Mouse (Mus musculus) embryonic facial prominence, embryonic 11.5 days (tissue): ENCODE data around the gene Limch1. TPM values are rescaled to one million over a fixed set of nuclear protein-coding genes. Genes with fewer than 3 reads are reported as not detected.
A peak's percentile ranks its signal among the peaks of the same experiment; 100 is the strongest.

Experiments
- ATAC-seq: fragments of 200-750 bp; cut with Nextera tagmentation; replicated peaks from 2 replicates; pipeline ENCODE4 v1.8.0; 2017; ENCODE audit warnings: low read depth; ENCODE audit not compliant: insufficient number of reproducible peaks, low FRiP score, low TSS enrichment
- DNase-seq: peaks from one replicate; pipeline ENCODE4 v3.0.0-alpha.2; 2015; ENCODE audit warnings: low spot score
- H3K27ac ChIP-seq: fragments of 300-500 bp; sonication (generic); replicated peaks from 2 replicates; pipeline ENCODE4 v1.5.1; 2014; ENCODE audit warnings: mild to moderate bottlenecking, low read depth, low read length, control low read depth
- H3K27me3 ChIP-seq: fragments of 300-500 bp; sonication (generic); 2 replicates; pipeline ENCODE4 v1.6.1; 2014; ENCODE audit warnings: mild to moderate bottlenecking, low read length, moderate library complexity, mixed read lengths; ENCODE audit not compliant: control insufficient read depth, insufficient read depth
- H3K36me3 ChIP-seq: fragments of 300-500 bp; sonication (generic); replicated peaks from 2 replicates; pipeline ENCODE4 v1.6.1; 2014; ENCODE audit warnings: low read depth, mild to moderate bottlenecking, low read length, moderate library complexity, mixed read lengths; ENCODE audit not compliant: control insufficient read depth, insufficient read depth
- H3K4me1 ChIP-seq: fragments of 300-500 bp; sonication (generic); 2 replicates; pipeline ENCODE4 v1.6.1; 2014; ENCODE audit warnings: low read length, mixed read lengths; ENCODE audit not compliant: control insufficient read depth, insufficient read depth
- H3K4me2 ChIP-seq: fragments of 300-500 bp; sonication (generic); 2 replicates; pipeline ENCODE4 v1.6.1; 2014; ENCODE audit warnings: low read depth, mild to moderate bottlenecking, control low read depth, low read length, moderate library complexity
- H3K4me3 ChIP-seq: fragments of 300-500 bp; sonication (generic); 2 replicates; pipeline ENCODE4 v1.5.1; 2014; ENCODE audit warnings: low read depth, low read length, control low read depth
- H3K9ac ChIP-seq: fragments of 300-500 bp; sonication (generic); replicated peaks from 2 replicates; pipeline ENCODE4 v1.6.1; 2014; ENCODE audit warnings: mild to moderate bottlenecking, control low read depth, low read length
- H3K9me3 ChIP-seq: fragments of 300-500 bp; sonication (generic); replicated peaks from 2 replicates; pipeline ENCODE4 v1.6.1; 2016; ENCODE audit warnings: mild to moderate bottlenecking, low read length, inconsistent platforms, mixed read lengths; ENCODE audit not compliant: control insufficient read depth
- WGBS: fragments of 180-500 bp; shearing (Covaris S2); extraction: QIAGEN DNeasy Blood & Tissue Kit; methylation state at CpG from one replicate; pipeline ENCODE4 v1.1.7; 2014; 5-methylcytosine and 5-hydroxymethylcytosine counted together
- polyA plus RNA-seq: library from polyadenylated mRNA; unstranded; fragments of >200 nt; fragmentation: Nextera tagmentation; extraction: Ambion mirVana; gene quantifications from 2 replicates; pipeline ENCODE4 v1.2.1, GENCODE M21; 2014

The Limch1 gene
- polyA plus RNA-seq = 69.3 and 73.0 TPM in 2 replicates

DNA sequence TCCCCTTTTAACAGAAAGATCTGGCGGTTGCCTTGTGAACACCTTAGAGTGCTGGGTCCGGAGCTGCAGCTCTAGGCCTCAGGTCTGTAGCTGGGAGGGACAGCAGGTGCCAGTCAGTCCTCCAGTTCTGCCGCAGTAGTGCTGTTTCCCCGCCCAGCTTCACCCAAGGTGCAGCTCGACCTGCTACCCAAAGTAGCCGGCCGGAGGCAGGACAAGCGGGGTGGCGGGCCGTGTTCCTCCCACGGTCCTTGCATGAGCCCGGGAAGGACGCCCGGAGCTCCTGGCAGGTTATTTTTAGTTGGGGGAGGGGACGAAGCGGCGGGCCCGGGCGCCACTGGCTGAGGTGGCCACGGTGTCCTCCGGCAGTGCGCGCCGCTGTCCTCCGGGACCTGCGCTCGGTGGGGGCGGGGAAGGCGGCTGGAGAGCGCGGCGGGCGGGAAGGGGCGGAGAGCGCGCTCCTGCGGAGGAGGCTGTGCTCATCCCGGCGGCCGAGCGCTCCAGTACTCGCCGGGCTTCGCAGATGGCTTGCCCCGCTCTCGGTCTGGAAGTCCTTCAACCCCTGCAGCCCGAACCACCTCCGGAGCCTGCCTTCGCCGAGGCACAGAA is at the start of gene Limch1:
Gene Limch1 (plus strand): TSS at position 438 of the 606 bp plus-strand sequence.
- H3K9ac ChIP-seq = peak within 1 kb of the TSS; percentile 65
- peak; percentile 65 for ATAC-seq
- H3K4me2 ChIP-seq = peak within 1 kb of the TSS; percentile 94
- H3K4me1 ChIP-seq = peaks cover 8% of the 10 kb centered on the region
- peak; percentile 68 for DNase-seq
- H3K9me3 ChIP-seq = no peaks in the 10 kb centered on the region
- peaks cover 2% of the 10 kb centered on the region; the same call in 1 of the 2 replicates for H3K27me3 ChIP-seq
- under 1% methylated on average over 31 of the region's 50 CpGs for WGBS
- H3K27ac ChIP-seq = no peak within 1 kb of the TSS
- no peaks in the 10 kb centered on the region for H3K36me3 ChIP-seq
- H3K4me3 ChIP-seq = peak within 1 kb of the TSS; percentile 55

DNA sequence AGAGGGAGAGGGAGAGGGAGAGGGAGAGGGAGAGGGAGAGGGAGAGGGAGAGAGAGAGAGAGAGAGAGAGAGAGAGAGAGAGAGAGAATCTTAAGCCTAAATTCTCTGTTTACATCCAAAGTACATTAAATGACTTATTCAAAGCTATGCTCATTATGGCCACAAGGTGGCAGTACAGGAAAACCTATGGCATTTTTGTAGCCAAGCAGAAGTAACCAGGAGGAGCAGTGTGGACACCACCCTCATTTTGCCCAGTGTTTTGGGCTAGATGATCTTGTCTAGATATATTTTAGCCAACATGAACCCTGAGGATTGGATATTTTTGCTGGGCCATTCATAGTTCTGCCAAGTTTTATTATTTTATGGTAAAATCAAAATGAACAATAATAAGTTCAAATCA is 48.5 kb upstream of the Limch1 start:
- H3K27ac ChIP-seq = no peak overlapping the region
- no peak overlapping the region for H3K9ac ChIP-seq
- no peaks in the 10 kb centered on the region for H3K4me1 ChIP-seq
- H3K36me3 ChIP-seq = no peaks in the 10 kb centered on the region
- H3K27me3 ChIP-seq = no peaks in the 10 kb centered on the region
- ATAC-seq (no peak), DNase-seq (peak; percentile 90)
- no peaks in the 10 kb centered on the region for H3K9me3 ChIP-seq
- no peak overlapping the region for H3K4me2 ChIP-seq
- no peak overlapping the region for H3K4me3 ChIP-seq

DNA sequence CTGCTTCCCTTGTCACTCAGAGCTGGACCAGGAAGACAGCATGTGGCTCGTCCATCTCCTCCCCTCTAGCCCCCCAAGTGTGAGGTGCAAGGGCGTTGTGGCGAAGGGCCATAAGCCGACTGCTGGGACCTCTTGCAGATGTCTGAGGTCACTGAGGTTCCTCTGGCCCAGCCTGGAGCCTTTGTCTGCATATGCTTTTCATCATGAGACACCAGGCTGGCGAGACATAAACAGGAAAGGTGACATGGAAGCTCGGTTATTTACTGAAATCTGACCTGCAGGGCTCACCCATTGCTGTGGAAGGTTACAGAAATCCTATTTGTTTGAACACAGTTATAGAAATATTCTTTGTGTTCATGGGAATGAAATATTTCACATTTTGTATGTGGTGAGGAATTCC is 45.7 kb upstream of the Limch1 start:
- no peaks in the 10 kb centered on the region for H3K9me3 ChIP-seq
- H3K27ac ChIP-seq = no peak overlapping the region
- H3K36me3 ChIP-seq = no peaks in the 10 kb centered on the region
- no peaks in the 10 kb centered on the region for H3K4me1 ChIP-seq
- DNase-seq (peak; percentile 45), ATAC-seq (no peak)
- H3K9ac ChIP-seq = no peak overlapping the region
- H3K4me2 ChIP-seq = no peak overlapping the region
- H3K4me3 ChIP-seq = no peak overlapping the region
- H3K27me3 ChIP-seq = no peaks in the 10 kb centered on the region
- 24% methylated on average over 6 of the region's 6 CpGs for WGBS

DNA sequence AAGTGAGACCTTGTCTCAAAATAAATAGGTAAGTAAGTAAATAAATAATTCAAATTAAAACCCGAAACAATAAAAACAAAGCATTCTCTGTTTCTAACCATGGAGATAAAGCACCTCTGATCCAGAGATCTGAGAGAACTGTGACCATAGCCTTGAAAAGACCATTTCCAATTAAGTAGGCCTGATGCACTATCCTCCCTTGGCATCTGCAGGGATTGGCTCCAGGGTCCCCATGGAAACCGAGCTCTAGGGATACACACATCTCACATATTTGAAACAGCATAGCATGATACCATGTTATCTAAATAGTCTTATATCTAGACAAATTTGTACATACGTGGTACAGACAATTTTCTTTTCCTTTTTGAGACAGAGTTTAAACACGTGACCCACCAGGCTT is 43.7 kb upstream of the Limch1 start:
- Histone ChIP-seq H3K9ac (no peak overlapping the region), H3K4me2 (no peak overlapping the region), H3K4me1 (no peaks in the 10 kb centered on the region), H3K4me3 (no peak overlapping the region), H3K27me3 (no peaks in the 10 kb centered on the region), H3K9me3 (no peaks in the 10 kb centered on the region), H3K36me3 (no peaks in the 10 kb centered on the region), H3K27ac (no peak overlapping the region)
- ATAC-seq (no peak), DNase-seq (no peak)
- WGBS = 84% methylated on average over 4 of the region's 4 CpGs

DNA sequence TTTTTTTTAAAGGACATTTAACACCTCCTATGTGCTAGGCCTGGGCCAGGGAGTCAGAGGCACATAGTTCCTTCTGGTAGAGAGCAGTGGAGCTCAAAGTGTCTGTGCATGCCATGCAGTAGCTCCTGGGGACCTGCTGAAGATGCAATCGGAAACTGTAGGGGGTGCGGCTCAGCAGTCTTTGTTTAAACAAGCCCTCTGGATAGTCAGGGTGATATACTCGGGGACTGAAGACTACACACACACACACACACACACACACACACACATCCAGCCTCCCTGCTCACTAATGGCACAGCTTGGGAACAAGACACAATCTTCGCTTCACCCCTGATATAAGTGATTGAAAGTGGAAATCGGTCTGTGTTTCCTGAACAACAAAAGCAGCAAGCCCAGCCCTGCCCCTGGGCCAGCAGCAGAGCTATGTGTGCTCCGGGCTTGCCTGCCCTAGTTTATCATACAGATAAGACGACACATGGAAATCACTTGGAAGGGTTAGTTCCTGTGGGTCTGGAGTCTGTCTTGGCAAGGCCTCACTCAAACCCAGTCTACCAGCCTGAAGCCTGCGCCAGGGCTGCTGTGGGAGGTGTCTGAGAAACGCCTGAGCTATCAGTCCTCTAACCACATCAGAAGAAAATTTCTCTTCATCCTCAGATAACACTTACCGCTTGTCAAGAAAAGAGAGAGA is 42.2 kb upstream of the Limch1 start:
- H3K4me2 ChIP-seq = no peak overlapping the region
- 0 out of 2 replicates have a peak, but pooled peaks have one; percentile 31 for ATAC-seq
- 49% methylated on average over 10 of the region's 10 CpGs for WGBS
- H3K9ac ChIP-seq = no peak overlapping the region
- no peak overlapping the region for H3K4me3 ChIP-seq
- H3K4me1 ChIP-seq = no peaks in the 10 kb centered on the region
- H3K27ac ChIP-seq = no peak overlapping the region
- no peaks in the 10 kb centered on the region for H3K27me3 ChIP-seq
- no peaks in the 10 kb centered on the region for H3K9me3 ChIP-seq
- H3K36me3 ChIP-seq = no peaks in the 10 kb centered on the region
- no peak for DNase-seq

DNA sequence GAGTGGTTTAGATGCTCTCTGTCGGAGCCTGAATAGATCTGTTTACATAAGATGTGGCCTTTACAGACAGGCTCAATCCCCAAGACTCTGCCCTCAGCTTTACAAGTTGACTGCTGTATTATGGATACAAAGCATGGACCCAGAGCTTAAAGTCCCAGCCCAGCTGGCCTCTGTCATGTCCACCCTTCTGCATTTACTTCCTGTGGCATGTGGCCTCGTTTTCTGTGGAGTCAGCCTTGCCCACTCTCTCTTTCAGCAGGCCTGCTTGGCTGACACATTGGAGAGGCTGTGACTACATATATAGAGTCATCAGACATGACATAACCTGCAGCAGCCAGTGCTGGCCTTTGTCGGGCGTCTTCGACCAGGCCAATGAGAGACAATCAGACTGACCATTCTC is 37.8 kb upstream of the Limch1 start:
- Histone ChIP-seq H3K36me3 (no peaks in the 10 kb centered on the region), H3K4me3 (no peak overlapping the region), H3K27me3 (no peaks in the 10 kb centered on the region), H3K4me2 (no peak overlapping the region), H3K9me3 (no peaks in the 10 kb centered on the region), H3K4me1 (no peaks in the 10 kb centered on the region), H3K27ac (no peak overlapping the region), H3K9ac (no peak overlapping the region)
- no peak for DNase-seq
- 76% methylated on average over 5 of the region's 5 CpGs for WGBS
- no peak for ATAC-seq

DNA sequence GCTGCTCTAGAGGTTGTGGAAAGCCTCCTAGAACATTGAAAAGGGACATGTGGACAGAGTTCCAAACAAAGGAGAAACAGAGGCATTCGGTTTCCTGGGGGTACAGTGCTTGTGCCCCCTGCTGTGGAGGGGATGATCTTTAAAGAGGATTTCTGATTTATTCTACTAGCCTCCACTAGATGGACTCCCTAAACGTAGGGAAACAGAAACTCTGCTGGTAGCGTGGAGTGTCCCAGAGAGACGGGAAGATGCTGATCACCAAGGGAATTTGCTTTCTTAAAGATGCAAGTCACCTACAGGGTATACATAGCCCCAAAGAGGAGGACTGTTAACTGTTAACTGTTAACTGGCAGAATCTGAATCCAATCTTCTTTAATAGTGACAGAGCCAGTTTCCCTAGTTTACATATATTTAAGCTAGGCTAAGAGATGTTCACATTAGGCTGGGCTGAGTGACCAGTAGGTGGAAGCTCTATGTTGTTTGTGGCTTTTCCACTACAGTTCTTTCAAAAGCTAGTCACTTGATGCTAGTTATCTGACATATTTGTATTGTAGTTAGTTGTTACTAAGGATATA is 35.1 kb upstream of the Limch1 start:
- Histone ChIP-seq H3K9ac (no peak overlapping the region), H3K4me1 (no peaks in the 10 kb centered on the region), H3K9me3 (no peaks in the 10 kb centered on the region), H3K27ac (no peak overlapping the region), H3K27me3 (no peaks in the 10 kb centered on the region), H3K36me3 (no peaks in the 10 kb centered on the region), H3K4me2 (no peak overlapping the region), H3K4me3 (no peak overlapping the region)
- peak; percentile 49 for DNase-seq
- WGBS = 15% methylated on average over 4 of the region's 4 CpGs
- ATAC-seq = no peak

DNA sequence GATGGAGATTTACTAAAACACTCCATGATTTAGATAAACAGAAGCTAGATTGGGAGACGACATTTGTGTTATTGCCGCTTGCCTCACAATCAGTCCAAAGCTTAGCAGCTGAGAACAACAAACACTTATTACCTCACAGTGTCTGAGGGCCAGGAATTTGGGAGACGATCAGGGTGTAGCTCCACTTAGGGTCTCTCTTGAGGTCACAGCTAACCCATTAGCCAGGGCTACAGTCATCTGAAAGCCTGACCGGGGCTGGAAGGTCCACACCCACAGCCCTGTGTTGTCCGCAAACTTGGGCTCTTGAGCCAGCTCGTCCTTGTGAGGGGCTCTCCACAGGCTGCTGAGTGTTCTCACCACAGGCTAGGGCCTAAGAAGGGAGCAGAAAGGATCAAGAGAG is 32.8 kb upstream of the Limch1 start:
- Histone ChIP-seq H3K4me2 (no peak overlapping the region), H3K36me3 (no peaks in the 10 kb centered on the region), H3K9ac (no peak overlapping the region), H3K4me1 (peaks cover 1% of the 10 kb centered on the region; the same call in 1 of the 2 replicates), H3K27me3 (no peaks in the 10 kb centered on the region), H3K27ac (no peak overlapping the region), H3K4me3 (no peak overlapping the region), H3K9me3 (no peaks in the 10 kb centered on the region)
- no peak for DNase-seq
- WGBS = 67% methylated on average over 6 of the region's 6 CpGs
- no peak for ATAC-seq
